Mouse (Mus musculus): ENCODE data around the gene Opcml. TPM values are rescaled to one million over a fixed set of nuclear protein-coding genes. Genes with fewer than 3 reads are reported as not detected.

Opcml gene
- 9.4 TPM in 2 replicates for polyA plus RNA-seq (2014; fragmentation: Nextera tagmentation; extraction: Ambion mirVana)

DNA sequence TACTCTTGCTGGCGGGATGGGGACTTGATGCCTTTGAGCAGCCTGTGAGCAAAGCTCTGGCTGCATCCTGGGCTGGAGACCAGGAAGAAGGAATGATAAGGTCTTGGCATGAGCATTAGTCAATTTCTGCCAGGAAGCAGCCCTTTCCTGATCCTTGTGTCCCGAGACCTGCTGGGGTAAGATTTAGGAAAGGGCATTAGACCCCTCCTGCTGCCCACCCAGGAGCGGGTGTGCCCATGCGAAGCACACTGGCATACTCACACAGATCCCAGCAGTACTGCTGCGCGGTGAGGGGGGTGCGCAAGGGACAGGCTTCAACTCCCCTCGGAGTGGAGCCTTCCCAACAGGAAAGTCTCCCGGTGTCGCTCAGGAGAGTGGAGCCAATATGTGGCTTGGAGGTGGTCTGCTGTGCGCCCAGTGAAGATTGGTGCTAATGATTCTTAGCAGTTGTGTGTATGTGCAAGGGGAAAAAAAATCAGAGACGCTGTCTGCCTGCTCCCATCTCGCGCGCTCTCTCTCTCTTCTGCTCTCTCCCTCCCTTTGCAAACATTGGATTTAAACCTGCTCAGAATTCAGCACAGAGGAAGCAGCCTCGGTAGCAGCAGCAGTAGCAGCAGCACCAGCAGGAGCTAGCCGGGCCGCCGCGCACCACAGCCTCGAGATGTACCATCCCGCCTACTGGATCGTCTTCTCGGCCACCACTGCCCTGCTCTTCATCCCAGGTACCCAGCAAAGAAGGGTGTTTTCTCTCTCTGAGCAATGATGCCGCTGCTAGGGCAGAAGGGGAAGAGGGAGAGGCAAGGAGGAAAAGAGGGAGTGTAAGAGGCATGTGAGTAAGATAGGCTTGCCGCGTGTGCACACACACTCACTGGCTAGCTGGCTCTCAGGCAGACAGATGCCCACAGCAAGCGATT is at the start of gene Opcml:
TSS of gene Opcml (plus strand) at position 51 of the 914 bp plus-strand sequence.
- Histone ChIP-seq H3K36me3 (ENCODE audit: insufficient read depth) (no peaks in the 10 kb centered on the region), H3K4me1 (ENCODE audit: insufficient read depth) (no peaks in the 10 kb centered on the region), H3K27me3 (ENCODE audit: insufficient read depth, low read length) (peaks cover 20% of the 10 kb centered on the region), H3K9me3 (ENCODE audit: low read depth, low read length) (no peaks in the 10 kb centered on the region), H3K4me3 (ENCODE audit: low read depth, low read length) (peak within 1 kb of the TSS; percentile 31), H3K27ac (ENCODE audit: low read depth) (no peak within 1 kb of the TSS), H3K4me2 (peak within 1 kb of the TSS; percentile 67), H3K9ac (peak within 1 kb of the TSS; percentile 22; the same call in 1 of the 2 replicates)
- DNase-seq (peak; percentile 45), ATAC-seq (ENCODE audit: insufficient read depth) (peak; percentile 73; the same call in 1 of the 2 replicates)
- WGBS: under 1% methylated on average over 28 of the region's 28 CpGs
- no peak for TF ChIP-seq CTCF (IDR thresholded peaks at IDR 0.05; ENCODE audit: low read depth)

DNA sequence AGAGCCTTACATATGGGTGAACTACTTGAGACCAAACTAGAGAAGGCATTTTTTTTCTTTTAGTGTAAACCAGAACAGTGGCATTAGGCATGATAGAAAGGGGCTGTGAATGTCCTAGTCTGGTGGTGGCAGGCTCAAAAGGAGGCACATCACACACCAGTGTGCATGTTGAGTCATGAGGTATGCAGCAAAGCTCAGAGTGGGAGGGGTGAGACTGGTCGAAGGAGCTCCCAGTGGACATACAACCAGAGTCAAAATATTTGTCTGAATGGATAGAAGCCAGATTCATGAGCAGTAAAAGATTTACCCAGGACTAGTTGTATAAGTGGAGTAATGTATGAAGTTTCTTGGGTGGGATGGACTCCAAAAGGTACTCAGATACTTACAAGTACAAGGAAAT is 31.9 kb upstream of the Opcml start:
- WGBS: 72% methylated on average over 1 of the region's 1 CpGs

DNA sequence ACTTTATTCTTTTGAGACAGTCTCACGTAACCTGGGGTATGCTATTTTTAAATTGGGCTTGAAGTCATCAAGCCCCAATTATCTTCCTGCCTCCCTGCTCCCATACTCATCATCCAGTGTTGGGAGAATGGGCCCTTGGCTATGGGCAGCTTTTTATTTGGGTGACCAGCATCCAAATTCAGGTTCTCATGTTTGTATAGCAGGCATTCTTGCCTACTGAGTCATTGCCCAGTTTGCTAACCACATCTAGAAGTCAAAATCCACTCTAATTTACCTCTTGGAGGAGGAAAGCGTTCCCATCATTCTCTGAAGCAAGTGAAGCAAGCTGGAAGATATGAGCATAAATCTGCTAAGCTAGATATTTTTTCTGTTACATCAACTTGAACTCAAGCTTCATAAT is 29.4 kb upstream of the Opcml start:
- Histone ChIP-seq H3K27ac (ENCODE audit: low read depth) (no peak overlapping the region), H3K36me3 (ENCODE audit: insufficient read depth) (no peaks in the 10 kb centered on the region), H3K4me3 (ENCODE audit: low read depth, low read length) (no peak overlapping the region), H3K27me3 (ENCODE audit: insufficient read depth, low read length) (no peaks in the 10 kb centered on the region), H3K9me3 (ENCODE audit: low read depth, low read length) (no peaks in the 10 kb centered on the region), H3K4me1 (ENCODE audit: insufficient read depth) (no peaks in the 10 kb centered on the region), H3K4me2 (no peak overlapping the region), H3K9ac (no peak overlapping the region)
- ATAC-seq (ENCODE audit: insufficient read depth) (no peak), DNase-seq (no peak)
- TF ChIP-seq CTCF (IDR thresholded peaks at IDR 0.05; ENCODE audit: low read depth): no peak
- 88% methylated on average over 2 of the region's 2 CpGs for WGBS

More for the DNA sequence above, 31.9 kb upstream of the Opcml start:
- no peak overlapping the region for H3K4me3 ChIP-seq (ENCODE audit: low read depth, low read length)
- DNase-seq (no peak), ATAC-seq (ENCODE audit: insufficient read depth) (no peak)
- H3K27ac ChIP-seq (ENCODE audit: low read depth): no peak overlapping the region
- H3K27me3 ChIP-seq (ENCODE audit: insufficient read depth, low read length): no peaks in the 10 kb centered on the region
- H3K9me3 ChIP-seq (ENCODE audit: low read depth, low read length): no peaks in the 10 kb centered on the region
- no peak for TF ChIP-seq CTCF (IDR thresholded peaks at IDR 0.05; ENCODE audit: low read depth)
- no peaks in the 10 kb centered on the region for H3K4me1 ChIP-seq (ENCODE audit: insufficient read depth)
- no peak overlapping the region for H3K9ac ChIP-seq
- no peak overlapping the region for H3K4me2 ChIP-seq
- no peaks in the 10 kb centered on the region for H3K36me3 ChIP-seq (ENCODE audit: insufficient read depth)

DNA sequence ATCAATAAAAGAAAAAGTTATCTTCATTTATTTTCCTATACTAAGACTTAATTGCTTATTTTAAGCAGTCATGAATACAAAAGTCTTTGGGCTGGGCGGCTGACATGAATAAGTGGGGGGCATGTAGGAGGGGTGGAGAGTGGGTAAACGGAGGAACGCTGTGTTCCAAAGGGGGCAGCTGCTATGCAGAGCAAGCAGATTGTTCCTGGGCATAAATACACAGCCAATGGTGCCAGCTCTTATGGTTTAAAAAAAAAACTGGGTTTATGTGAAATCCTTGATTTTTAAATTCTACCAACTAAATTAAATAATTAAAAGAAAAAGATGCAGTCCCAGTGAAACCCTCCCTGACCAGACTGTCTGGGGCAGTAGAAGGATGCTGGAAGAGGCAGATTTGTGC is 24.1 kb upstream of the Opcml start:
- Histone ChIP-seq H3K9me3 (ENCODE audit: low read depth, low read length) (no peaks in the 10 kb centered on the region), H3K4me1 (ENCODE audit: insufficient read depth) (no peaks in the 10 kb centered on the region), H3K4me2 (no peak overlapping the region), H3K27ac (ENCODE audit: low read depth) (no peak overlapping the region), H3K4me3 (ENCODE audit: low read depth, low read length) (no peak overlapping the region), H3K27me3 (ENCODE audit: insufficient read depth, low read length) (no peaks in the 10 kb centered on the region), H3K36me3 (ENCODE audit: insufficient read depth) (no peaks in the 10 kb centered on the region), H3K9ac (no peak overlapping the region)
- no peak for DNase-seq
- ATAC-seq (ENCODE audit: insufficient read depth): no peak
- 76% methylated on average over 3 of the region's 3 CpGs for WGBS
- TF ChIP-seq CTCF (IDR thresholded peaks at IDR 0.05; ENCODE audit: low read depth): no peak

DNA sequence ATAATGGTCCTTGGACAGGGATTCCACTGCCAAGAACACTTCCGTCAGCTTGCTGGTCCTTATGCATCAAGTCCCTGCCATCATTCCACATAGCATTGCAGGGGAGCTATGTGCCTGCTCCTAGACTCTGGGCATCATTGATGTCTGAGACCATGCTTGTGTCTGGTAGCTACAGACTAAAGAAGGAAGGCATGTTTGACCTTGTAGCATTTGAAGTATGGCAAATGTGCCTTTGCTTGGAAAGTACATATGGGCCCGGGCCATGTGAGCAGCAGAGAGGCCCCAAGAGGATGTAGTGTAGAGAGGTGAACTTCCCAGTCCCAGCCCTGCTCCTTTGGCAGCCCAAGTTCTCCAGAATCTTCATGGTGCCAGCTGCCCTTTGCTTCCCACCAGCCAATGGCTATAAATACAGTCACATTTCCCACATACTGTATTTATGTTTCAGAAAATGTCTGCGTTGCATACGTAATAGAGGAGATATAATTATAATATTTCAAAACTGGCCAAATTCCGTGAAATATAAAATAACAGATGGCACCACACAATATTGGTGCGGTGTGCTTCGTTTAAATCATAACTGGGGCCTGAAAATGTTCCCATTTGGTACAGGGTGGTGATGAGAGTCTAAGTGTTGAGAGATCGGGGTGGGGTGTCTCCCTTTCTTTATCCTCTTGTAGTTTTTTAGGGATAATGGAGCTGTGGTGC is 23.2 kb upstream of the Opcml start:
- no peaks in the 10 kb centered on the region for H3K27me3 ChIP-seq (ENCODE audit: insufficient read depth, low read length)
- ATAC-seq (ENCODE audit: insufficient read depth) (no peak), DNase-seq (no peak)
- 85% methylated on average over 8 of the region's 8 CpGs for WGBS
- H3K4me1 ChIP-seq (ENCODE audit: insufficient read depth): no peaks in the 10 kb centered on the region
- no peak overlapping the region for H3K4me3 ChIP-seq (ENCODE audit: low read depth, low read length)
- H3K9ac ChIP-seq: no peak overlapping the region
- no peak overlapping the region for H3K4me2 ChIP-seq
- no peak for TF ChIP-seq CTCF (IDR thresholded peaks at IDR 0.05; ENCODE audit: low read depth)
- no peaks in the 10 kb centered on the region for H3K9me3 ChIP-seq (ENCODE audit: low read depth, low read length)
- H3K36me3 ChIP-seq (ENCODE audit: insufficient read depth): no peaks in the 10 kb centered on the region
- H3K27ac ChIP-seq (ENCODE audit: low read depth): no peak overlapping the region

DNA sequence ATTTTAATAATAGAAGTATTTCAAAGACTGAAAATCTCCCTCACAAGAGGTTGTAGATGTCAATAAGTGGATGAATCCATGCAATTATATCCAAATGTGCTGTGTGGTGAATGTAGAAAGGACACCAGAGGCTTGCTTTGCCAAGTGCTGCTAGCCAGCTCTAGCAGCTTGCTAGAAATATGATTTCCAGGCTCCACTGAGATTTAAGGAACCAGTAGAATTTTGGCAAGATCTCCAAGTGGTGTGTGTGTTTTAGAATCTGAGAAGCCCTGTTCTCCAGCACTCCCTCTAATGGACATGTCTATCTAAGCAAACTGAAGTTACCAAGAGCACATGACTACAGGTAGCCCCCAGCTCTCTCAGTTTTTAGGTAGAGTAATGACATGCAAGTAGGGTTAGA is 21.8 kb upstream of the Opcml start:
- Histone ChIP-seq H3K4me1 (ENCODE audit: insufficient read depth) (no peaks in the 10 kb centered on the region), H3K9me3 (ENCODE audit: low read depth, low read length) (no peaks in the 10 kb centered on the region), H3K4me3 (ENCODE audit: low read depth, low read length) (no peak overlapping the region), H3K4me2 (no peak overlapping the region), H3K27me3 (ENCODE audit: insufficient read depth, low read length) (no peaks in the 10 kb centered on the region), H3K27ac (ENCODE audit: low read depth) (no peak overlapping the region), H3K9ac (no peak overlapping the region), H3K36me3 (ENCODE audit: insufficient read depth) (no peaks in the 10 kb centered on the region)
- DNase-seq (no peak), ATAC-seq (ENCODE audit: insufficient read depth) (no peak)
- TF ChIP-seq CTCF (IDR thresholded peaks at IDR 0.05; ENCODE audit: low read depth): no peak

Measured in lung, embryonic 14.5 days (tissue).